Mouse (Mus musculus) spleen, adult 18-20 months (tissue): ENCODE results near the gene P4hb.
"Not testable (repeated sequence)": the region's sequence is repeated elsewhere in the genome, so short reads cannot be mapped to it uniquely, and the experiment has no call there.

Source experiments
- DNase-seq, 2 experiments: peaks; one replicate each; pipeline ENCODE4 v3.0.0; 2022; ENCODE audit warnings: mixed read lengths in 2 of 2

The P4hb gene

DNA sequence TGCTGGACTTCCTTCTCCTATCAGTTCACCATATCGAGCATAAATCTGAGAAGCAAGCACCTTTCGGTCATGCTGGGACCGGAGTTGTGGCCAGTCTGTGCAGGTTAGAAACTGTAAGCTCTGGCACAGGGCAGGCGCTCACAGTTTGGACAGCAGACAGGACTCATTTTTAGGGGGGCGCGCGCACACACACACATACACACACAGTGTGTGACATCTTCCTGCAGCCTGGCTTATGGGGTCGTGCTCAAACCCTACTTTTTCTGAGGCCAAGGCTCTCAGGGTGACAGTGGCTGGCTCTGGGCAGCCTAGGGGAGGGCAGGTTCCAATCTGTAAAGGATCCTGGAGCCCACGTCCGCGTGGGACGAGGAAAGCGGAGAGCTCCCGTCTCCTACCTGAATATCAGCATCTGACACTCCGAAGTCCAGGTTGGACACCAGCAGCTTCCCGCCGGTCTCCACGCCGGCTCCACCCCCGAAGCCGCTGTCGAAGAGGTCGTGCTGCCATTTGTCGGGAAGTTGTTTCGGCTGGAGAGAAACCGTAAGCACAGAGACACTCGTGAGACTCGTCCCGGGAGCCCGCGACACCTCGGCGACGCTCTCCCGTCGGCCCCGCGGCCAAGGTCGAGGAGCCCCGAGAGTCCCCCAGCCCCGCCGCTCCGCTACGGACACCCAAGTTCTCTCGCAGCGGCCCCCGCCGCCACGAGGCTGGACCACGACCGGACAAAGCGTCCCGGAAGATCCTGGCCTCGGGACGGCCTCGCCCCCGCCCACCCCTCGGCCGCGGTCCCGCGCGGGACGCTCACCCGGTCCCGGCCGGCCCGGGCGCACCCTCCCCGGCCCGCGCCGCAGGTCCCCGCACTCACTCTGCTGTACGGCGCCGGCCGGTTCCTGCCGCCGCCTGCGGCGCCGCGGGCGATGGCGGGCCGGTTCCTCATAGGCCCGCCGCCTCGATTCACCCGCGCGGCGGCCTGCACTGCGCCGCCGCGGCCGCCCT lies 24.5 kb upstream of the P4hb start:
- DNase-seq = no peak

DNA sequence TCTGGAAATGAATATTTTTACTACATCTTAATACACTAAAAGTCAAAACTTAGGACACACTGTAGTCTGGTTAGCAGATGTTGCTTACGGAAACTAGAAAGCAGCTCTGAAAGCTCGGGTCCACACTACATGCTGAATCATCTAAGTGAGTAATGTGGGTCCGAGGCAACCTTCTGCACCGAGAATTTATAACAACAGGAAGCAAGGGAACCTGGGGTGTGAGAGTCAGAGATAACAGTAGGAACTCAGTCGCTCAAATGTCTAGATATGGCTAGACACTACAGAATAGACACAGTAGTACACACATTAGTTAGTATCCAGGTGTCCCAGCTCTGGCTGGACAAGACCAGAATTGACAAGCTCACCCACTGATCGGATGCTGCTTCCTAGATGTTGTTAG lies 15.5 kb upstream of the P4hb start:
- no peak for DNase-seq

DNA sequence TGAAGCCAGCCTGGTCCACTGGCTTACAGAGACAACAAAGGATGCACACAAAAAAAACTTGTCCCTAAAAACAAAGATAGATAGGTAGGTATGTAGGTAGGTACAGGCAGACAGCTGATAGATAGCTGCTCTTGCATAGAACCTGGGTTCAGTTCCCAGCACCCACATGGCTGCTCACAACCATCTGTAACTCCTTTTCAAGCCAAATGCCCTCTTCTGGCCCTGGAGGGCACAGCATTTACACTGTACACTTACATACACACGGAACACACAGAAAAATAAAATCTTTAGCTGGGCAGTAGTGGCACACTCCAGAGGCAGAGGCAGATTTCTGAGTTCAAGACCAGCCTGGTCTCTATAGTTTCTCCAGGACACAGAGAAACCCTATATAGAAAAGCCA lies 10.9 kb upstream of the P4hb start:
- DNase-seq = no peak

DNA sequence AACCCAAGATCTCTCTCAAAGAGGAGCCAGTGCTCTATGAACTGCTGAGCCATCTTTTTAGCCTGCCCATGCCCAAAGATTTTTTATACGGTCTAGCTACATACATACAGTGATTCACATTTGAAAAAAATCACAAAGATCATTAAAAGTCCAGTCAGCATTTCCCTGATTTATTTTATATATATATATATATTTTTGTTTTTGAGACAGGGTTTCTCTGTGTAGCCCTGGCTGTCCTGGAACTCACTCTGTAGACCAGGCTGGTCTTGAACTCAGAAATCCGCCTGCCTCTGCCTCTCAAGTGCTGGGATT lies 9.9 kb upstream of the P4hb start:
- not testable (repeated sequence) for DNase-seq

- DNase-seq = peak in 1 of 2 experiments; percentile 53
These were observed 9.4 kb upstream of the P4hb start for GRCm38 (mm10) chr11:120582268-120582981.

- peak; percentile 81 to 86 for DNase-seq
These were observed 8.6 kb upstream of the P4hb start, which contains the start of gene Arhgdia for GRCm38 (mm10) chr11:120581490-120582267. TSS of gene Arhgdia (minus strand) at chr11:120581624.

- DNase-seq = peak; percentile 43 to 63
These were observed 7.8 kb upstream of the P4hb start for GRCm38 (mm10) chr11:120580871-120581331.

GRCm38 (mm10) chr11:120580190-120580589 lies 7.1 kb upstream of the P4hb start:
- peak; percentile 31 to 36 for DNase-seq

DNA sequence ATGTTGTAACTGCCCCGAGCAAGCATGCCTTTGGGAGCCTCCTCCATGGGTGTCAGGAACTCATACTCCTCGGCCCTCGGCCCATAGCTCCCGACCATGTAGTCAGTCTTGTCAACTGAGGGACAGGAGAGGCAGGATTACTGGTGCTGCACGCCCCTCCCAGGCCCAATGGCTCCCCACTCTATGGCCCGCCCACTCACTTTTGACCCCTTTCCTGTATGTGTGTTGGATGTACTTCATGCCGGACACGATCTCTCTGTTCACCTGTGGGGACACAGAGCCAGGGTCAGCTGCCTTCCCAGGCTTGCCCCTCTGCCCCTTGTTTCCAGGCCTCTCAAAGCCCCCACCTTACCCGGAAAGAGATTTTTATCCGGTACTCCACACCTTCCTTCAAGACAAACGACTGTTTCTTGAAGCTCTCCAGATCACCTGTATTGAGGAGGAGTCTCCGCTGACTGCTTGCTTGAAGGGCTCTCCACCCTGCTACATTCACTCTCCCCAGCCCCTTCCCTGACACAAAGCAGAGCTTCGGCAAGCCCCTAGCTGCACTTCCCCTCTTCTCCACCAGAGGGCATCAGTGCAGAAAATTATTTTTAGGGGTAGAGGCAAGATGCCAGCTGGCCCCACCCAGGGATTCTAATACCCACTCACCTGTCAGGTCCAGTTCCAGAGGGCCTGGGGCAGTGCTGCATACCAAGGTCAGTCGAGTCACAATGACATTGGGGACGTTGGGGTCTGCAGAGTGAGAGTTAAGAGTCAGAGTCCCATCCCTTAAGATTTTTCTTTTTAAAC lies 6.5 kb upstream of the P4hb start:
- peak; percentile 50 to 79 for DNase-seq

DNA sequence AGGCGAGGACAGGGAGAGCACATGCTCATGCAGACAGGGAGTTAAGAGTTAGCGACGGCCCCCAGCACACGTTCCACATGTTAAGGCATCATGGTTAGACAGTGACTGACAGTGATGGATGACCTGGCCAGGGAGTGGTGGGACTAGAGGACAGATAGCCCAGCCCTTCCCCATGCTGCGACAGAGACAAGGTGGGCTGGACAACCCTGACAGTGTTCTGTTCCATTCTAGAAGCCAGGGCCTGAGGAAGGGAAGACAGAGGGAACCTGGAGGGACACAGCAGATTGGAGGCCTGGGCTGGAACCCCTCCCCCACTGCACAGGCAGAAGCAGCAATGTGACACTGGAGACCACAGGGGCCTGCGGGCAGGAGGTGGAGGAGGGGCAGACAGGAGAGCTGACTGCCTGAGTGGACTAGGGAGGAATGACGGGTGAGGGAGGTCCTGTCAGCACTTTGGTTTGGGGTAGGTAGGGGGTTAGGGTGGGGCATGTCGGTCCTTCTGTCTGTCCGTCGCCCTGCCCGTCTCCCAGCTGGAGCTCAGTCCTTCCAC lies 5.7 kb upstream of the P4hb start:
- DNase-seq = peak in 1 of 2 experiments; percentile 25

DNA sequence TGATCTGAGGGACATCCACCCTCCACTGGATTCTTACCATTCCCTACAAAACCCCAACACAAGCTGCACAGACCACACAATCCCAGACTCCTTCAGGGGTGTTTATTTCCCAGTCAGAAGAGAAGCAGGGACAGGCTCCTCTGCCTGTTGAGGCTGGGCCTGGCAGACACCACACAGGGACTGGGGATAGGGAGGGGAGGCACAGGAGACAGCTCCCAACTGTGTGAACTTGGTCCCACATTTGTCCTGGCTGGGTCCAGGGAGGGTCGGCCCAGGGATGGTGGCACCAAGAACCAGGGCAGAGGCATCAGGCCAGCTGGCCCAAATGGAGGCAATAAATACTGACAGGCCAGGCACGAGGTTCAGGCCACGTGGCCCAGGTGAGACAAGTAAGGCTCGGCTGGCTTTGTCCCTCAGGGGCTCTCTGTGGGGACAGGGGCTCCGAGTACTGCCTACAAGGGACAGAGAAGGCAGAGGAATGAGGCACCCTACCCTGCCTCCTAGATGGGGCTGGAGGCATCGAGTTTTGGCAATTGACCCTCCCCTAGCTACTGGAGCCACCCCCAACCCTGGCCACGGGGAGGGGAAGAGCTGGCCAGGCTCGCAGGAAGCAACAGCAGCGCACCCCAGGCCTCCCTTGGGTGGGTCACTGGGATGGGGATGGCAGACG lies 5.1 kb upstream of the P4hb start:
- no peak for DNase-seq

DNA sequence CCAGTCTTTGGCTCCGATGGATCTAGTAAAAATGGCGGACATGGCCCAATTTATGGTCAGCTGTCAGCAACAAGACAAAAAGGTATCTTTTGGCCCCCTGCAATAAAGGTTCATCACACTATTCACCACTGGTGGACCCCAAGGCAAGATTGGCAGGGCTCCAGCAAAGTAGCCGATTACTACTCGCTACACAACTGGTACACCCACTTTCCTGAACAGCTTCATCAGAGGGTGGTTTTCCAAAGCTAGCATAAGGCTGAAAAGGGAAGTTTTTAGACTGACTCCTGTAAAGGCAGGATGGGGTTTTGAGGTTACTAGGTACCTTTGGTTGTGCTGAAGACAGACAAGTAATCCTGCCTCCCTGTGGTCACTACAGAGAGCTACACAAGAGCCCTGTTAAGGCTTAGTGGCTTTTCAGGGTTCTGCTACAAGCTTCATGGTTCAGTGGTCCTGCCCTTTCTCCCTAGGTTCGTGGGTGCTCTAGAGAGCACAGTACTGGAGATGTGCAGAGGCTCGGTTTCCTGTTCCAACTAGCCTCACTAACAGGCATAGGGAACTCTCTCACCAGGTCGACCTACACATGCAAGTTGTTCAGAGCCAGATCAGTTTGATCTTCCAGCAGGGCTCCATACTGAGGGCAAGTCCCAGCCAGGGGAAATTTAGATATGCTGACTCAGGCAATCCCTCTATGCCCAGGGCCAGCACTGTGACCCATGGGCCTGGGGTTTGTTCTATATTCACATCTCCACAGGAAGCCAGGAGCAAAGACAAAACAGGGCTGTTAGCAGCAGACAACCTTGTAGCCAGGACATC lies 4.4 kb upstream of the P4hb start:
- no peak for DNase-seq

GRCm38 (mm10) chr11:120576365-120576981 lies 3.4 kb upstream of the P4hb start:
- no peak for DNase-seq

- no peak for DNase-seq
These were observed 2.9 kb upstream of the P4hb start for GRCm38 (mm10) chr11:120575940-120576339.

GRCm38 (mm10) chr11:120575046-120575445 lies 2.0 kb upstream of the P4hb start:
- no peak for DNase-seq

- DNase-seq = no peak
These were observed 1.2 kb upstream of the P4hb start for GRCm38 (mm10) chr11:120574278-120574600.

- DNase-seq = no peak
These were observed 678 bp upstream of the P4hb start for GRCm38 (mm10) chr11:120573585-120574277.

GRCm38 (mm10) chr11:120572417-120572751 lies 669 bp downstream of the P4hb start:
- DNase-seq = no peak

DNA sequence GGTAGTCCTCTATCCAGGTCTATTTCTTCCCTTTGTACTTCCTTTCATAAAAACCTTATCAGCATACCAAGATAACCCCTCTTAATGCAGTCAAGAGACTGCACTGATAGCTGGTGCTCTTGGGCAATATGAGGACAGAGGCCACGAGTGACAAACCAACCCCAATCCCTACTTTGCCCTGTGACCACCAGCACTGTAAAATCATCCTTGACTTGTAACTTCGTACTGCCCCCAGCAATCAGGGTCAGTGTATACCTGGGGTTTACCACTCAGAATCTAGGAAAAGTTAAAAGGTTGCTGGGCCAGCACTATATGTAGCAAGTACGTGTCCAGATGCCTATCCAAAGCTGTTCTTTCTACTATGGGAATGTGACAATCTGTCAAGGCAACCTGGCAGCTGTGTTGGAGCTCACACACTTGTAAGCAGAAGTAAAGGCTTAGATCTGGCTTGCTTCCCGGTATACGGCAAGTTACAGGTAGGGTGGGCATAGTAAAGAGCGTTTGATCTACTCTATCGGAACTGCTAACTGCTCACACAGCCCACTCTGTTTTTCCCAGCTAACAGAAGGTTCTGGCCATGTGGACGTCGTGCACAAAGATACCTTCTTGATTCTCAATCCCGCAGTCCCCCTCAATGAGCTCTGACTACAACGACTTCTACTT lies 1.2 kb downstream of the P4hb start:
- no peak for DNase-seq
